Mouse (Mus musculus) embryonic stem cell, embryonic (primary cell): ENCODE data around the gene Dpf3.

Source experiments
- CTCF ChIA-PET, 4 experiments: fragments of 300-600 bp in 2 of 4; fragments of 350-600 bp in 2 of 4; sonication (Branson Sonifier 250); formaldehyde crosslinking; loops; one replicate each; lab custom pipeline; 2022; ENCODE audit warnings: inconsistent platforms in 2 of 4; lab: Charles Lee
- POLR2A ChIA-PET, 4 experiments: fragments of 300-600 bp in 2 of 4; fragments of 350-600 bp in 2 of 4; sonication (Branson Sonifier 250); formaldehyde crosslinking; loops; one replicate each; lab custom pipeline; 2022; ENCODE audit warnings: antibody characterized with exemption in 4 of 4, inconsistent platforms in 1 of 4; lab: Charles Lee

The Dpf3 gene

DNA sequence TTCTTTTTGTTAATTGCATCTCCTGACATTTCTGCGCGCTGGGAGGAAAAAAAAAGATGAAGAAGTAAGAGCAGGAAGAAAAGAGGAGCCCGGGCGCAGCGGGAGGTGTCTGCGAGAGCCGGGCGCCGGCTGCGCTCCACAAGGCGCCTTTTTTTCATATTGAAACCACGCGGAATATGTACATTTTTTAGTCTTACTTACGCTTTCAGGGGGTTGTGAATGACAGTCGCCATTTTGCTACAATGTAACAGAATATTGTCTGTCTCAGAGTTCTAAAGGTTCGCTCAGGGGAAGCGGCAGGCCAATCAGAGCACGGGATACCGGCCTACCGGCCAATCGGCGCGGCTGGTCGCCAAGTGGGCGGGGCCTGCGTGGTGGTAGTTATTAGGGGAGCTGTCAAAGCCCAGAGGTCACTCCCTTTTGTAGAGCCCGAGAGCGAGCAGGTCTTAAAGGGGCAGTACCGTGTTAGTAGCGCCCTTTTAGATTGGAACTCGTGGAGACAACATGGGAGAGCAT lies at the start of gene Dpf3:
TSS of gene Dpf3 (minus strand) at position 241 of the 516 bp plus-strand sequence.
- POLR2A ChIA-PET: interaction anchor here in 3 of 4 experiments (0.5 to 2.8 kb wide), 11 partner anchors 19 to 844 kb away, joined by 3 to 9 read pairs (median 3); partner anchors contain the start of gene Zfyve1 (in 1 of the 3)
- CTCF ChIA-PET: interaction anchor here in 3 of 4 experiments (0.6 to 3.2 kb wide), 11 partner anchors 8 to 917 kb away, joined by 3 to 11 read pairs (median 5); no protein-coding TSS in a partner anchor

DNA sequence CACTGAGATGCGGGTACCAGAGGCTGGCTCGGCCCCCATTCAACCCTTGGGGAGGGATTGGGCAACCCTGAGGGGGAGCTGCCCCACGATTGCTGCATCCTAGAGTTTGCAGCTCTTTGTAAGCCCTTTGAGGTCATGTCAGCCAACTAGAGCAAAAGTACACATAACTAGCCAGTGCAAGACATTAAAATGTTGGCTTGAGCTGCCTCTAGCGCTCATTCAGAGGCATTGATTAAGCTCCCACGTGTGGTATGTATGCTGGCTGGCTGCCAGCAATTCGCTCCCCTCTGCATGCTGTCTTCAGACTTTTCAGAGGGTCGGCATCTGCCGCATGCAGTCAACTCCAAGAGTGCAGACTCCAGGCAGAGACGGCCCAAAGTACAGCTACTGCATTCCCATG lies 48.5 kb upstream of the Dpf3 start:
- CTCF ChIA-PET: interaction anchor here in 2 of 4 experiments (0.5 to 0.7 kb wide), 3 partner anchors 8 to 61 kb away, joined by 3 to 4 read pairs (median 3); partner anchors contain the start of gene Zfyve1 (in 1 of the 2)
- POLR2A ChIA-PET: interaction anchor here (0.6 to 3.1 kb wide), 24 partner anchors 8 to 701 kb away, joined by 3 to 12 read pairs (median 5); partner anchors contain the start of genes Dcaf4 (in 2 of the 4), Psen1 (in 1 of the 4), Rbm25 (in 1 of the 4) and Zfyve1 (in 1 of the 4)

DNA sequence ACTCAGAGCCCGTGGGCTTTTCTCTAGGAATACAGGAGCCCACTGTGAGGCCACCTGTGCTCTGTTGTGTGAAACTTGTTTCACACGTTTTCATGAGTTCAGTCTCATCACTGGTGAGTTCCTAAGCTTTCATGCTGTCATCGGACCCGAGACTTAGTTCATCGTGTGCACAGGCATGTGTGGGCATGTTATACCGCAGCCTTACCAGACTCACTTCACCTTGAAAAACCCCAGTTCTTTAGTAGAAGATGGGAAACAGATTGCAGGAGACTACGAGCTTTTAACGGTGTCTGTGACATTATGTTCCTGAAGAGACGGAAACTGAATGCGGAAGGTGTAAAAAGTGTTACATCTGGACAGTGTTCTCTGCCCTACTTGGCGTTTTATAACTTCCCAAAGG lies 47.9 kb upstream of the Dpf3 start:
- ChIA-PET CTCF (interaction anchor here in 1 of 4 experiments (0.5 kb wide), 1 partner anchor 24 kb away, joined by 4 read pairs; no protein-coding TSS in a partner anchor), POLR2A (interaction anchor here (0.6 to 3.1 kb wide), 20 partner anchors 8 to 306 kb away, joined by 3 to 12 read pairs (median 5); partner anchors contain the start of genes Dcaf4 (in 2 of the 4), Rbm25 (in 1 of the 4) and Zfyve1 (in 1 of the 4))

DNA sequence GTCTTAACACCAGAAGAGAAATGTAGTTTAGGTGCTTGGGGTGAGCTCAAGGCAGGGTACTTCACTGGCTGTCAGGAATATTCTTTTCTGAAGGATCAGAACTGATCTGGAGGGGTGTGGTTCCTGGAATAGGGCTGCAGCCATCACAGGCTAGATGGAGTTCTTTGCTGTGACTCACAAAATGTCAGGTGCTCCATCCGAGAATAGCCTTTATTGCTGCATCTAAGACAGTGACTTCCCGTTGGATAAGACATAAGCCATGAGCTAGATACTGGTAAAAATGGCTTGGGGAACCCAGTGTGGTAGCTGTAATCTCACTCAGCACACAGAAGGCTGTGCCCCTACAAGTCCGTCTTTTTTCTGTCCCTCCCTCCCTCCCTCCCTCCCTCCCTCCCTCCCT lies 46.7 kb upstream of the Dpf3 start:
- CTCF ChIA-PET: no interaction called here
- POLR2A ChIA-PET: interaction anchor here in 3 of 4 experiments (0.5 to 3.1 kb wide), 6 partner anchors 10 to 437 kb away, joined by 3 to 12 read pairs (median 6); no protein-coding TSS in a partner anchor

DNA sequence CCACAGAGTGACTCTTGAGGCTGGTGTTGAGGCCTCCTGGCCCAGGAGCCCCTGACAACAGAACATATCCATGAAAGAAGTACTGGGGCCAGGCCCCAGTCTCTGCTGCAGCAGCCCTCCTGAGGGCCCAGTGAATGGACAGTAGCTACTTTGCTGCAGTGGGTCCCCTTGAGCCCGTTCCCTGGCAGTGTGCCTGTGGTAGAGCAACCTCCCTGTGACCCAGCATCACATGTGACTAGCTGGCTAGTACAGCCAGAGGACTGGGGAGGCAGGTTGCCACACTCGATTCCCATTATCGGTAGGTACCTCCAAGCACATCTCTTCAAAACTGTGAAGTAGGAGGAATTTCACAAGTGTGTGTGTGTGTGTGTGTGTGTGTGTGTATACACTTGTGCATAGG lies 45.5 kb upstream of the Dpf3 start:
- ChIA-PET POLR2A (interaction anchor here in 2 of 4 experiments (0.8 to 2.1 kb wide), 4 partner anchors 9 to 50 kb away, joined by 3 to 7 read pairs (median 6); no protein-coding TSS in a partner anchor), CTCF (no interaction called here)

GRCm38 (mm10) chr12:83531992-83532391 lies 44.5 kb upstream of the Dpf3 start:
- POLR2A ChIA-PET: interaction anchor here in 3 of 4 experiments (0.8 to 2.1 kb wide), 15 partner anchors 9 to 228 kb away, joined by 3 to 7 read pairs (median 3); partner anchors contain the start of gene Rbm25 (in 1 of the 3)
- CTCF ChIA-PET: interaction anchor here in 1 of 4 experiments (0.5 kb wide), 1 partner anchor 102 kb away, joined by 3 read pairs; no protein-coding TSS in a partner anchor

DNA sequence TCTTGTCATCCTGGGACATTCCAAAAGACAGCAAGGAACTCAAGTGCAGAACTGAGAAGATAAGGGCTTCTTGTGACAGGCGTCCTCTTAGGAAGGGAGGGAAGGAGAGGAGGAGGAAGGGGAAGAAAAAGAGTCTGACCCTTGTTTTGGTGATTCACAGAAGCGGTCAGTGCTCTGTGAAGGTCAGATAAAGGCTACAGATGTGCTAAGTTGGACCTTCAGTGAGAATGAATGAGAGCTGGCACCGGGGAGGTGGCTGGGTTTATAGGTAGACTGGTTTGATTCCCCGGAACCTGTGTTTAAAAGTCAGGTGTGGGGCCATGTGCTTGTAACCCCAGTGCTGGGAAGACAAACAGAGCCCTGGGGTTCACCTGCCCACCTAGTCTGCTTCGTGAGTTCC lies 41.1 kb upstream of the Dpf3 start:
- CTCF ChIA-PET: interaction anchor here in 2 of 4 experiments (0.7 to 0.8 kb wide), 2 partner anchors 7 to 8 kb away, joined by 3 read pairs; partner anchors contain the start of gene Dcaf4 (in 1 of the 2)
- POLR2A ChIA-PET: interaction anchor here (0.8 to 1.9 kb wide), 12 partner anchors 8 to 103 kb away, joined by 3 to 12 read pairs (median 4); partner anchors contain the start of gene Rbm25 (in 1 of the 4)

DNA sequence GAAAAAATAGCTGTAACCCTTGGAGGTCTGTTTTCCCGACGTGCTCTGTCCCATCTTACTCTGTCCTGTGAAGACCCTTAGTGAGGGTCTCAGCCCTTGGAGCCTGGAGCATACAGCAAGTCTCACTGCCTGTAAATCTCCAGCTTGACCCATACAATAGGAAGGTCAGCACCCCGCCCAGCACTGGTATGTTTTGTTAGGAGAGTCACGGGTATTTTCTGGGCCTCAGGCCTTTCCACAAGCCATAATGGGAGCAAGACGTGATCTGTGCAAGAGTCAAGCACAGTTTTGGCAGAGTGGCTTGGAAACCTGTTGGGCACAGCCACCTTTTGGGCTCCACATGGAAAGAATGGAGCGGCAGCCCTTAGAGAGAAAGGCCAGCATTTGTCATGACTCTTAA lies 40.3 kb upstream of the Dpf3 start:
- CTCF ChIA-PET: no interaction called here
- POLR2A ChIA-PET: interaction anchor here in 3 of 4 experiments (0.6 to 1.9 kb wide), 12 partner anchors 8 to 478 kb away, joined by 3 to 12 read pairs (median 4); partner anchors contain the start of gene Rbm25 (in 2 of the 3)

- ChIA-PET POLR2A (interaction anchor here in 3 of 4 experiments (0.7 to 1.6 kb wide), 10 partner anchors 8 to 424 kb away, joined by 3 to 8 read pairs (median 4); partner anchors contain the start of gene Zfyve1 (in 1 of the 3)), CTCF (interaction anchor here in 1 of 4 experiments (0.7 kb wide), 1 partner anchor 170 kb away, joined by 3 read pairs; no protein-coding TSS in a partner anchor)
Measured at GRCm38 (mm10) chr12:83525822-83526544, 38.5 kb upstream of the Dpf3 start.

DNA sequence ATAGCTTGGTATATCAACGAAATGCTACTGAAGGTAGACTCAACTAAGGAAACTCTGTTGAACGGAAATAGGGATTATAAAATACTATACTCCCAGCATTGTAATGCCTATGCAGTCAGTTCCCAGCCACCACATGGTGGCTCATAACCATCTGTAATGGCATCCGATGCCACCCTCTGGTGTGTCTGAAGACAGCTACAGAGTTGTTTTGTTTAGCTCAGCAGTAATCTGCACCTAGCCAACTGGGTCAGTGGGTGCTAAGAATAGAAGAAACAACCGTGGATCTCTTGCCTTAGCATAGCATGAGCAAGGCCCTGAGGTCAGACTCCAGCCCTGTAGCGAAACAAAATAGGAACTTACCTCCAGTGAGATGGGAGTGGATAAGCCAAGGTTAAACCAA lies 36.8 kb upstream of the Dpf3 start:
- ChIA-PET CTCF (no interaction called here), POLR2A (interaction anchor here in 3 of 4 experiments (0.7 to 2.9 kb wide), 22 partner anchors 9 to 132 kb away, joined by 3 to 16 read pairs (median 4); partner anchors contain the start of genes Rbm25 (in 2 of the 3) and Zfyve1 (in 1 of the 3))

GRCm38 (mm10) chr12:83523892-83524291 lies 36.4 kb upstream of the Dpf3 start:
- ChIA-PET CTCF (no interaction called here), POLR2A (interaction anchor here in 3 of 4 experiments (0.7 to 2.9 kb wide), 24 partner anchors 9 to 132 kb away, joined by 3 to 16 read pairs (median 4); partner anchors contain the start of genes Rbm25 (in 2 of the 3) and Zfyve1 (in 1 of the 3))

DNA sequence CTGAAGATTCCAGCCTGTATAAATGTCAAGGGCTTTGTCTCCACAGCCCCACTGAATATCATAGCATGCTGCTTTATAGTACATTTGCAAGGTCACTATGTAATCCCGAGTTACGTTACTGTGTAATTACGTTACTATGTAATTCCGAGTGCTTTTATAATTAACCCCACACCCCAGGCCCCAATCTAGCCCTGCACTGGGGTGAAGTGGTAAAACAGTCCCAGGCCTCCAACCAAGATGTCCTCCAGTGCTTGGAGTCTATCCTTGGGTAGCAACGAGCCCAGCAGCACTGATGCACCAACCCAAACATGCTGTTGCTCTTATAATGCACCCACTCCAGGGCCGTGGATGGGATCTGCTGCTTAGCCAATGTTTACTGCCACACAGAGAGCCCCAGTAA lies 35.5 kb upstream of the Dpf3 start:
- ChIA-PET CTCF (no interaction called here), POLR2A (interaction anchor here in 2 of 4 experiments (0.6 to 2.9 kb wide), 7 partner anchors 8 to 109 kb away, joined by 3 to 16 read pairs (median 3); partner anchors contain the start of gene Rbm25 (in 1 of the 2))

GRCm38 (mm10) chr12:83521083-83521482 lies 33.6 kb upstream of the Dpf3 start:
- ChIA-PET CTCF (interaction anchor here in 1 of 4 experiments (0.9 to 1.0 kb wide), 3 partner anchors 8 to 111 kb away, joined by 3 read pairs; partner anchors contain the start of gene Zfyve1), POLR2A (interaction anchor here (0.9 to 1.9 kb wide), 20 partner anchors 10 to 167 kb away, joined by 3 to 7 read pairs (median 4); partner anchors contain the start of genes Zfyve1 (in 2 of the 4), Psen1 (in 1 of the 4) and Rbm25 (in 1 of the 4))

GRCm38 (mm10) chr12:83520311-83520890 lies 32.9 kb upstream of the Dpf3 start, which contains the start of gene Dcaf4:
Gene Dcaf4 (plus strand): TSS chr12:83520466.
- CTCF ChIA-PET: interaction anchor here in 2 of 4 experiments (0.6 to 1.0 kb wide), 3 partner anchors 9 to 77 kb away, joined by 3 read pairs; partner anchors contain the start of gene Zfyve1 (in 1 of the 2)

GRCm38 (mm10) chr12:83517580-83517979 lies 30.1 kb upstream of the Dpf3 start:
- ChIA-PET POLR2A (interaction anchor here (0.7 to 1.9 kb wide), 8 partner anchors 9 to 1211 kb away, joined by 3 to 7 read pairs (median 3); partner anchors contain the start of gene Zfyve1 (in 2 of the 4)), CTCF (interaction anchor here in 1 of 4 experiments (0.6 kb wide), 1 partner anchor 21 kb away, joined by 6 read pairs; no protein-coding TSS in a partner anchor)

More at GRCm38 (mm10) chr12:83520311-83520890, 32.9 kb upstream of the Dpf3 start, which contains the start of gene Dcaf4:
- POLR2A ChIA-PET: interaction anchor here (0.9 to 1.9 kb wide), 19 partner anchors 10 to 167 kb away, joined by 3 to 7 read pairs (median 4); partner anchors contain the start of genes Psen1 (in 1 of the 4), Rbm25 (in 1 of the 4) and Zfyve1 (in 1 of the 4)

GRCm38 (mm10) chr12:83514216-83514615 lies 26.7 kb upstream of the Dpf3 start:
- ChIA-PET CTCF (no interaction called here), POLR2A (interaction anchor here in 1 of 4 experiments (1.1 kb wide), 1 partner anchor 118 kb away, joined by 3 read pairs; no protein-coding TSS in a partner anchor)

DNA sequence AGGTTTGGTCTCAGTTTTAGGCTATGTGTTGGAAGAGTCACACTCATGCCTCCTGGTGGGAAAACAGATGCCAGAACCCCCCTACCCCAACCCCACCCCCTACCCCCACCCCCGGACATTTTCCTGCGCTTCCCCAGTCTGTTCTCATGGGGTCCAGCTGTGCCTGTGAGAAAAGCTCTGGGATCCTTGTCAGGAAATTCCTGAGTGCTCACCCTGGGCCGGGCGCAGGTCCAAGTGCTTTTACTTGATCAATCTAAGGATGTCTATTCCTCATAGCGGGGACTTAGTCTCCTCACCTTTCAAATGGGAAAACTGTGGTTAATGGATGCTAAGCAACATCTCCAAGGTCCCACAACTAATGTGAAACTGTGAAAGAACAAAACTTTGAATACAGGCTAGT lies 25.7 kb upstream of the Dpf3 start:
- CTCF ChIA-PET: no interaction called here
- POLR2A ChIA-PET: interaction anchor here in 2 of 4 experiments (0.6 to 1.0 kb wide), 4 partner anchors 9 to 441 kb away, joined by 3 to 4 read pairs (median 4); no protein-coding TSS in a partner anchor
